Mouse (Mus musculus): ENCODE results near the gene Bcat2. TPM values are rescaled to one million over a fixed set of nuclear protein-coding genes. Genes with fewer than 3 reads are reported as not detected.

The Bcat2 gene
- polyA plus RNA-seq, 2 experiments, result 35.9 to 40.6 TPM

GRCm38 (mm10) chr7:45621443-45621842 lies 51.5 kb downstream of the Bcat2 start, which contains the start of gene Izumo1:
TSS of gene Izumo1 (plus strand) at chr7:45621811.
- 18% methylated on average over 9 of the region's 9 CpGs for WGBS (ENCODE audit: insufficient replicate concordance)
- H3K4me2 ChIP-seq (ENCODE audit: low read depth), result peak within 1 kb of the TSS; percentile 22; the same call in 1 of the 2 replicates

GRCm38 (mm10) chr7:45623507-45623906 lies 53.6 kb downstream of the Bcat2 start:
- 71% methylated on average over 11 of the region's 11 CpGs for WGBS (ENCODE audit: insufficient replicate concordance)
- Histone ChIP-seq H3K36me3 (replicated peaks; ENCODE audit: control insufficient read depth, insufficient read depth, low read depth) (no peaks in the 10 kb centered on the region), H3K9me3 (ENCODE audit: control insufficient read depth, low read length) (no peaks in the 10 kb centered on the region), H3K27ac (no peak overlapping the region), H3K4me3 (ENCODE audit: insufficient read depth in 1 of 2, low read depth in 2 of 2, low read length in 2 of 2) (no peak overlapping the region), H3K4me1 (replicated peaks; ENCODE audit: control insufficient read depth in 2 of 2, insufficient read depth in 2 of 2, low read length in 1 of 2) (peaks cover 0 to 4% of the 10 kb centered on the region in 2 experiments; a peak in 1 of 4 replicates), H3K9ac (replicated peaks) (no peak overlapping the region), H3K4me2 (ENCODE audit: low read depth) (no peak overlapping the region), H3K27me3 (ENCODE audit: control insufficient read depth, insufficient read depth, low read length) (peaks cover 17% of the 10 kb centered on the region)
- DNase-seq (ENCODE audit: low read depth in 3 of 3, low spot score in 3 of 3) (peak in 1 of 3 experiments; percentile 19), ATAC-seq (ENCODE audit: insufficient read depth) (no peak)
- TF ChIP-seq CTCF (IDR thresholded peaks at IDR 0.05; ENCODE audit: low read depth), result no peak
- TF ChIP-seq EP300 (IDR thresholded peaks at IDR 0.05; ENCODE audit: low read depth), result no peak

More at GRCm38 (mm10) chr7:45621443-45621842, 51.5 kb downstream of the Bcat2 start, which contains the start of gene Izumo1:
- H3K36me3 ChIP-seq (replicated peaks; ENCODE audit: control insufficient read depth, insufficient read depth, low read depth), result no peaks in the 10 kb centered on the region
- ATAC-seq (ENCODE audit: insufficient read depth) (no peak), DNase-seq (ENCODE audit: low read depth in 3 of 3, low spot score in 3 of 3) (peak in 1 of 3 experiments; percentile 12)
- H3K27ac ChIP-seq, result no peak within 1 kb of the TSS
- no peaks in the 10 kb centered on the region for H3K9me3 ChIP-seq (ENCODE audit: control insufficient read depth, low read length)
- TF ChIP-seq EP300 (IDR thresholded peaks at IDR 0.05; ENCODE audit: low read depth) (no peak), CTCF (IDR thresholded peaks at IDR 0.05; ENCODE audit: low read depth) (no peak)
- peaks cover 10% of the 10 kb centered on the region for H3K27me3 ChIP-seq (ENCODE audit: control insufficient read depth, insufficient read depth, low read length)
- H3K4me1 ChIP-seq (replicated peaks; ENCODE audit: control insufficient read depth in 2 of 2, insufficient read depth in 2 of 2, low read length in 1 of 2), result peaks cover 0 to 4% of the 10 kb centered on the region in 2 experiments; a peak in 1 of 4 replicates
- no peak within 1 kb of the TSS for H3K9ac ChIP-seq (replicated peaks)
- H3K4me3 ChIP-seq (ENCODE audit: insufficient read depth in 1 of 2, low read depth in 2 of 2, low read length in 2 of 2), result peak within 1 kb of the TSS in 1 of 2 experiments; percentile 24; a peak in 1 of 4 replicates

GRCm38 (mm10) chr7:45624718-45625117 lies 54.8 kb downstream of the Bcat2 start:
- Histone ChIP-seq H3K9ac (replicated peaks) (no peak overlapping the region), H3K4me1 (replicated peaks; ENCODE audit: control insufficient read depth in 2 of 2, insufficient read depth in 2 of 2, low read length in 1 of 2) (peaks cover 0 to 4% of the 10 kb centered on the region in 2 experiments; a peak in 1 of 4 replicates), H3K27ac (no peak overlapping the region), H3K4me3 (ENCODE audit: insufficient read depth in 1 of 2, low read depth in 2 of 2, low read length in 2 of 2) (no peak overlapping the region), H3K9me3 (ENCODE audit: control insufficient read depth, low read length) (no peaks in the 10 kb centered on the region), H3K27me3 (ENCODE audit: control insufficient read depth, insufficient read depth, low read length) (peaks cover 20% of the 10 kb centered on the region), H3K4me2 (ENCODE audit: low read depth) (no peak overlapping the region), H3K36me3 (replicated peaks; ENCODE audit: control insufficient read depth, insufficient read depth, low read depth) (no peaks in the 10 kb centered on the region)
- ATAC-seq (ENCODE audit: insufficient read depth), result no peak
- WGBS (ENCODE audit: insufficient replicate concordance), result 71% methylated on average over 3 of the region's 3 CpGs
- TF ChIP-seq CTCF (IDR thresholded peaks at IDR 0.05; ENCODE audit: low read depth) (no peak), EP300 (IDR thresholded peaks at IDR 0.05; ENCODE audit: low read depth) (no peak)
- DNase-seq (ENCODE audit: low read depth in 3 of 3, low spot score in 3 of 3), result no peak

GRCm38 (mm10) chr7:45625481-45625880 lies 55.5 kb downstream of the Bcat2 start:
- Histone ChIP-seq H3K4me3 (ENCODE audit: insufficient read depth in 1 of 2, low read depth in 2 of 2, low read length in 2 of 2) (no peak overlapping the region), H3K9ac (replicated peaks) (no peak overlapping the region), H3K27ac (no peak overlapping the region), H3K4me2 (ENCODE audit: low read depth) (no peak overlapping the region), H3K27me3 (ENCODE audit: control insufficient read depth, insufficient read depth, low read length) (peaks cover 20% of the 10 kb centered on the region), H3K4me1 (replicated peaks; ENCODE audit: control insufficient read depth in 2 of 2, insufficient read depth in 2 of 2, low read length in 1 of 2) (peaks cover 0 to 4% of the 10 kb centered on the region in 2 experiments; a peak in 1 of 4 replicates), H3K36me3 (replicated peaks; ENCODE audit: control insufficient read depth, insufficient read depth, low read depth) (no peaks in the 10 kb centered on the region), H3K9me3 (ENCODE audit: control insufficient read depth, low read length) (no peaks in the 10 kb centered on the region)
- TF ChIP-seq EP300 (IDR thresholded peaks at IDR 0.05; ENCODE audit: low read depth) (no peak), CTCF (IDR thresholded peaks at IDR 0.05; ENCODE audit: low read depth) (no peak)
- WGBS (ENCODE audit: insufficient replicate concordance), result 60% methylated on average over 8 of the region's 8 CpGs
- no peak for DNase-seq (ENCODE audit: low read depth in 3 of 3, low spot score in 3 of 3)
- ATAC-seq (ENCODE audit: insufficient read depth), result no peak

- Histone ChIP-seq H3K27me3 (ENCODE audit: control insufficient read depth, insufficient read depth, low read length) (peaks cover 20% of the 10 kb centered on the region), H3K4me3 (ENCODE audit: insufficient read depth in 1 of 2, low read depth in 2 of 2, low read length in 2 of 2) (no peak overlapping the region), H3K9me3 (ENCODE audit: control insufficient read depth, low read length) (no peaks in the 10 kb centered on the region), H3K36me3 (replicated peaks; ENCODE audit: control insufficient read depth, insufficient read depth, low read depth) (no peaks in the 10 kb centered on the region), H3K27ac (no peak overlapping the region), H3K9ac (replicated peaks) (no peak overlapping the region), H3K4me1 (replicated peaks; ENCODE audit: control insufficient read depth in 2 of 2, insufficient read depth in 2 of 2, low read length in 1 of 2) (no peaks in the 10 kb centered on the region), H3K4me2 (ENCODE audit: low read depth) (no peak overlapping the region)
- DNase-seq (ENCODE audit: low read depth in 3 of 3, low spot score in 3 of 3) (no peak), ATAC-seq (ENCODE audit: insufficient read depth) (no peak)
- TF ChIP-seq CTCF (IDR thresholded peaks at IDR 0.05; ENCODE audit: low read depth), result no peak
- no peak for TF ChIP-seq EP300 (IDR thresholded peaks at IDR 0.05; ENCODE audit: low read depth)
- 58% methylated on average over 7 of the region's 7 CpGs for WGBS (ENCODE audit: insufficient replicate concordance)
Observed at GRCm38 (mm10) chr7:45626571-45627076, 56.7 kb downstream of the Bcat2 start.
